Mouse (Mus musculus) CH12.LX (cell line): Measurements from ENCODE around the gene Gucy2c.
A peak's percentile ranks its signal among the peaks of the same experiment; 100 is the strongest.

Experiments
- POLR2A ChIP-seq: IDR thresholded peaks from 2 replicates; pipeline ENCODE4 v1.6.1; 2011; ENCODE audit warnings: low read depth, mild to moderate bottlenecking, improper control_type of control experiment, low read length
- USF1 ChIP-seq: IDR thresholded peaks from 2 replicates; pipeline ENCODE4 v1.6.1; 2014; ENCODE audit warnings: low read depth, mild to moderate bottlenecking, inconsistent platforms, low read length, improper control_type of control experiment

- TF ChIP-seq USF1 (no peak), POLR2A (peak; percentile 16; the same call in 1 of the 2 replicates)
These were observed 21.7 kb upstream of the Gucy2c start for GRCm38 (mm10) chr6:136803093-136803738.
